16 mouse cellular contexts compared by ENCODE assay signal in genomic region chr1:87486386-87486785, GRCm38 (mm10). TPM values are rescaled to one million over a fixed set of nuclear protein-coding genes. Genes with fewer than 3 reads are reported as not detected.
DNase-seq lines count a peak whose midpoint lies in the region; TF ChIP-seq lines count a peak whose summit lies in the region.
"Had no signal": no experiment of that assay in that cellular context is flagged by ENCODE, and none has a peak within 500 bp of the region (broad histone marks: within the 10 kb centered on the region; RNA-seq: fewer than 3 reads in every experiment).

No protein-coding gene starts in this region.

- no peaks in the 10 kb centered on the region for H3K36me3 ChIP-seq in heart, adult 2 months (ENCODE audit: control insufficient read depth, insufficient read depth, low read length)
- no peaks in the 10 kb centered on the region for H3K36me3 ChIP-seq in thymus, adult 2 months (ENCODE audit: control insufficient read depth, insufficient read depth, low read length)
- H3K36me3 ChIP-seq: limb, embryonic 15.5 days; neural tube, embryonic 13.5 days had no signal

- no peak for TF ChIP-seq POLR2A in heart, adult 2 months (IDR thresholded peaks at IDR 0.05; ENCODE audit: insufficient read depth, low read depth, low read length)
- TF ChIP-seq POLR2A in thymus, adult 2 months (IDR thresholded peaks at IDR 0.05; ENCODE audit: control insufficient read depth, extremely low read depth, insufficient read depth, low read length, poor library complexity): no peak

- no peak for TF ChIP-seq EP300 in heart, adult 2 months (IDR thresholded peaks at IDR 0.05; ENCODE audit: insufficient read depth, low read depth, low read length)

- H3K4me3 ChIP-seq in heart, adult 2 months: no peak overlapping the region
- H3K4me3 ChIP-seq in layer of hippocampus, adult 2 months: no peak overlapping the region
- H3K4me3 ChIP-seq in thymus, adult 2 months (ENCODE audit: control insufficient read depth, insufficient read depth, low read length): no peak overlapping the region
- H3K4me3 ChIP-seq: limb, embryonic 15.5 days; neural tube, embryonic 13.5 days had no signal

- peak in 1 of 2 experiments; percentile 36 for DNase-seq in heart, adult 2 months
- no peak for DNase-seq in heart, adult 8-10 months (ENCODE audit: low spot score)
- DNase-seq in cerebellum, adult 11-12 months: peak; percentile 95
- peak; percentile 43 to 72 for DNase-seq in layer of hippocampus, adult 2 months (ENCODE audit: low spot score in 2 of 2)
- DNase-seq in thymus, adult 2 months: peak; percentile 22
- DNase-seq in urinary bladder, postnatal 10 days (ENCODE audit: low spot score): no peak
- DNase-seq in kidney, adult 9 months: no peak
- no peak for DNase-seq in spleen, postnatal 4 days (ENCODE audit: low spot score in 2 of 2)
- DNase-seq: adrenal gland, postnatal 25 days; kidney, adult 2 months had no signal

- no peaks in the 10 kb centered on the region for H3K79me2 ChIP-seq in heart, adult 2 months (replicated peaks; ENCODE audit: control insufficient read depth, insufficient read depth, low read length)

- no peaks in the 10 kb centered on the region for H3K4me1 ChIP-seq in heart, adult 2 months (ENCODE audit: control insufficient read depth, insufficient read depth, low read length)
- no peaks in the 10 kb centered on the region for H3K4me1 ChIP-seq in thymus, adult 2 months (replicated peaks; ENCODE audit: control insufficient read depth, insufficient read depth, low read length)
- H3K4me1 ChIP-seq: limb, embryonic 15.5 days had no signal

- intact Hi-C loops in heart, adult 2 months (cut with DNase I): no loop called here

- no peak overlapping the region for H3K9ac ChIP-seq in heart, adult 2 months (ENCODE audit: low read depth, low read length)
- H3K9ac ChIP-seq: limb, embryonic 15.5 days; neural tube, embryonic 13.5 days had no signal

- 21% methylated on average over 6 of the region's 6 CpGs for WGBS in heart, adult 2 months
- WGBS in thymus, adult 2 months: 32% methylated on average over 6 of the region's 6 CpGs

- no peaks in the 10 kb centered on the region for H3K27me3 ChIP-seq in heart, adult 2 months (ENCODE audit: control insufficient read depth, insufficient read depth, low read length)
- H3K27me3 ChIP-seq in thymus, adult 2 months (ENCODE audit: control insufficient read depth, insufficient read depth, low read length): no peaks in the 10 kb centered on the region
- H3K27me3 ChIP-seq: limb, embryonic 15.5 days; neural tube, embryonic 13.5 days had no signal

- no peak overlapping the region for H3K27ac ChIP-seq in heart, adult 2 months
- no peak overlapping the region for H3K27ac ChIP-seq in layer of hippocampus, adult 2 months
- H3K27ac ChIP-seq in thymus, adult 2 months (ENCODE audit: control insufficient read depth, insufficient read depth, low read length): no peak overlapping the region
- H3K27ac ChIP-seq: limb, embryonic 15.5 days; neural tube, embryonic 13.5 days had no signal

- TF ChIP-seq CTCF in heart, adult 2 months (IDR thresholded peaks at IDR 0.05): 0 out of 2 replicates have a peak, but pooled peaks have one; percentile 4
- TF ChIP-seq CTCF in layer of hippocampus, adult 2 months (conservative IDR thresholded peaks at IDR 0.05): no peak
- no peak for TF ChIP-seq CTCF in thymus, adult 2 months (IDR thresholded peaks at IDR 0.05; ENCODE audit: borderline replicate concordance, control insufficient read depth, extremely low read depth, insufficient read depth, low read length, poor library complexity)

RNA-seq across cellular contexts. Expression of gene Snorc, which starts 16.3 kb away (rescaled TPM):
- total RNA-seq in heart, adult 2 months (2021): not detected
- 1.6 TPM in 1 of 2 replicates, not detected in the other for polyA plus RNA-seq in heart, adult 2 months (2012; rRNA removed)
- total RNA-seq in heart, adult 8-10 months (2022): not detected
- not detected for total RNA-seq in layer of hippocampus, adult 2 months (2021)
- 0.30 and 0.52 TPM in 2 replicates for polyA plus RNA-seq in thymus, adult 2 months (2012; rRNA removed)
- total RNA-seq: adrenal gland, postnatal 25 days; ES-E14; megakaryocyte progenitor cell, adult 5-6 weeks had no signal
- polyA plus RNA-seq: embryonic facial prominence, embryonic 11.5 days; heart, embryonic 14.5 days; kidney, adult 2 months had no signal

RNA-seq across cellular contexts. Expression of gene Neu2, which starts 23.3 kb away (rescaled TPM):
- total RNA-seq in heart, adult 2 months (2021): not detected
- 0.27 TPM in 1 of 2 replicates, not detected in the other for polyA plus RNA-seq in heart, adult 2 months (2012; rRNA removed)
- total RNA-seq in heart, adult 8-10 months (2022): not detected
- under 1 TPM; 0.38 to 0.44 TPM for total RNA-seq in layer of hippocampus, adult 2 months (2021)
- 4.0 and 6.9 TPM in 2 replicates for polyA plus RNA-seq in thymus, adult 2 months (2012; rRNA removed)
- total RNA-seq: adrenal gland, postnatal 25 days; ES-E14; megakaryocyte progenitor cell, adult 5-6 weeks had no signal
- polyA plus RNA-seq: embryonic facial prominence, embryonic 11.5 days; heart, embryonic 14.5 days; limb, embryonic 15.5 days had no signal

Comparison
In these comparisons a context has a peak if more than half of its experiments do, and no peak if none do; other contexts are left out.
1. DNase-seq: peak in cerebellum, adult 11-12 months (single experiment), layer of hippocampus, adult 2 months (2 of 2) and thymus, adult 2 months (single experiment); none in heart, adult 8-10 months (single experiment), urinary bladder, postnatal 10 days (single experiment), kidney, adult 9 months (single experiment) and spleen, postnatal 4 days (0 of 2).